Mouse (Mus musculus) neural tube, embryonic 11.5 days (tissue): ENCODE data around the gene Il10rb. TPM values are rescaled to one million over a fixed set of nuclear protein-coding genes. Genes with fewer than 3 reads are reported as not detected.

Experiments used
- ATAC-seq: fragments of 200-750 bp; cut with Nextera tagmentation; 2 replicates; pipeline ENCODE4 v1.8.0; 2017; ENCODE audit warnings: moderate number of reproducible peaks, mild to moderate bottlenecking, moderate TSS enrichment, moderate library complexity; ENCODE audit not compliant: insufficient read depth, low FRiP score, low TSS enrichment
- DNase-seq: peaks from one replicate; pipeline ENCODE4 v3.0.0-alpha.2; 2015; ENCODE audit warnings: low spot score
- H3K27ac ChIP-seq: fragments of 300-500 bp; sonication (generic); 2 replicates; pipeline ENCODE4 v1.5.1; 2014; ENCODE audit warnings: low read depth, mild to moderate bottlenecking, low read length
- H3K27me3 ChIP-seq: fragments of 300-500 bp; sonication (generic); 2 replicates; pipeline ENCODE4 v1.6.1; 2014; ENCODE audit warnings: mild to moderate bottlenecking, low read length, mixed read lengths; ENCODE audit not compliant: control insufficient read depth, insufficient read depth
- H3K36me3 ChIP-seq: fragments of 300-500 bp; sonication (generic); 2 replicates; pipeline ENCODE4 v1.6.1; 2014; ENCODE audit warnings: mild to moderate bottlenecking, low read length, moderate library complexity, mixed read lengths; ENCODE audit not compliant: control insufficient read depth, insufficient read depth
- H3K4me1 ChIP-seq: fragments of 300-500 bp; sonication (generic); 2 replicates; pipeline ENCODE4 v1.6.1; 2014; ENCODE audit warnings: low read length, mixed read lengths; ENCODE audit not compliant: control insufficient read depth, insufficient read depth
- H3K4me2 ChIP-seq: fragments of 300-500 bp; sonication (generic); 2 replicates; pipeline ENCODE4 v1.6.1; 2014; ENCODE audit warnings: low read depth, mild to moderate bottlenecking, moderate library complexity
- H3K4me3 ChIP-seq: fragments of 300-500 bp; sonication (generic); 2 replicates; pipeline ENCODE4 v1.5.1; 2014; ENCODE audit warnings: low read depth, low read length
- H3K9ac ChIP-seq: fragments of 300-500 bp; sonication (generic); 2 replicates; pipeline ENCODE4 v1.6.1; 2014; ENCODE audit warnings: mild to moderate bottlenecking, low read length
- H3K9me3 ChIP-seq: fragments of 300-500 bp; sonication (generic); 2 replicates; pipeline ENCODE4 v1.6.1; 2016; ENCODE audit warnings: low read length; ENCODE audit not compliant: control insufficient read depth
- WGBS: fragments of 180-500 bp; shearing (Covaris S2); extraction: QIAGEN DNeasy Blood & Tissue Kit; methylation state at CpG from one replicate; pipeline ENCODE4 v1.1.7; 2014; 5-methylcytosine and 5-hydroxymethylcytosine counted together
- polyA plus RNA-seq: library from polyadenylated mRNA; unstranded; fragments of >200 nt; fragmentation: Nextera tagmentation; extraction: Ambion mirVana; gene quantifications from 2 replicates; pipeline ENCODE4 v1.2.1, GENCODE M21; 2014

The Il10rb gene
- polyA plus RNA-seq, 1 experiment from 2014 or later, result 6.8 TPM

- no peak overlapping the region for H3K27ac ChIP-seq
- peaks cover 3% of the 10 kb centered on the region; the same call in 1 of the 2 replicates for H3K36me3 ChIP-seq
- ATAC-seq, result no peak
- no peaks in the 10 kb centered on the region for H3K9me3 ChIP-seq
- no peaks in the 10 kb centered on the region for H3K4me1 ChIP-seq
- no peak overlapping the region for H3K9ac ChIP-seq
- no peak for DNase-seq
- 79% methylated on average over 9 of the region's 9 CpGs for WGBS
- H3K4me3 ChIP-seq, result no peak overlapping the region
- H3K27me3 ChIP-seq, result no peaks in the 10 kb centered on the region
- H3K4me2 ChIP-seq, result no peak overlapping the region
Measured at GRCm38 (mm10) chr16:91403784-91404183, 2.2 kb upstream of the Il10rb start.

- Histone ChIP-seq H3K27me3 (no peaks in the 10 kb centered on the region), H3K4me1 (no peaks in the 10 kb centered on the region), H3K27ac (no peak overlapping the region), H3K36me3 (peaks cover 3% of the 10 kb centered on the region; the same call in 1 of the 2 replicates), H3K4me3 (no peak overlapping the region), H3K9me3 (no peaks in the 10 kb centered on the region), H3K9ac (no peak overlapping the region), H3K4me2 (no peak overlapping the region)
- DNase-seq, result no peak
- 93% methylated on average over 8 of the region's 8 CpGs for WGBS
- ATAC-seq, result no peak
Measured at GRCm38 (mm10) chr16:91404187-91404586, 1.8 kb upstream of the Il10rb start.

- H3K27me3 ChIP-seq, result no peaks in the 10 kb centered on the region
- no peak overlapping the region for H3K9ac ChIP-seq
- 70% methylated on average over 10 of the region's 10 CpGs for WGBS
- no peak for ATAC-seq
- H3K4me2 ChIP-seq, result no peak overlapping the region
- H3K27ac ChIP-seq, result no peak overlapping the region
- no peaks in the 10 kb centered on the region for H3K4me1 ChIP-seq
- H3K4me3 ChIP-seq, result no peak overlapping the region
- H3K36me3 ChIP-seq, result peaks cover 3% of the 10 kb centered on the region; the same call in 1 of the 2 replicates
- DNase-seq, result no peak
- H3K9me3 ChIP-seq, result no peaks in the 10 kb centered on the region
Measured at GRCm38 (mm10) chr16:91404828-91405577, 961 bp upstream of the Il10rb start.

GRCm38 (mm10) chr16:91406585-91407220, 739 bp downstream of the Il10rb start:
- Histone ChIP-seq H3K36me3 (peaks cover 3% of the 10 kb centered on the region; the same call in 1 of the 2 replicates), H3K9me3 (no peaks in the 10 kb centered on the region), H3K9ac (peak overlapping the region; percentile 70), H3K27ac (no peak overlapping the region), H3K4me3 (peak overlapping the region; percentile 59), H3K4me1 (no peaks in the 10 kb centered on the region), H3K4me2 (peak overlapping the region; percentile 100), H3K27me3 (no peaks in the 10 kb centered on the region)
- ATAC-seq (no peak), DNase-seq (peak; percentile 46)
- 1% methylated on average over 13 of the region's 13 CpGs for WGBS

GRCm38 (mm10) chr16:91413102-91413844, 7.3 kb downstream of the Il10rb start:
- ATAC-seq, result no peak
- Histone ChIP-seq H3K27me3 (no peaks in the 10 kb centered on the region), H3K27ac (no peak overlapping the region), H3K4me3 (no peak overlapping the region), H3K4me2 (no peak overlapping the region), H3K9ac (no peak overlapping the region), H3K36me3 (no peaks in the 10 kb centered on the region), H3K9me3 (no peaks in the 10 kb centered on the region), H3K4me1 (no peaks in the 10 kb centered on the region)
- no peak for DNase-seq
- 53% methylated on average over 12 of the region's 12 CpGs for WGBS

GRCm38 (mm10) chr16:91415391-91416189, 9.6 kb downstream of the Il10rb start:
- H3K27me3 ChIP-seq, result no peaks in the 10 kb centered on the region
- WGBS, result 88% methylated on average over 9 of the region's 9 CpGs
- H3K27ac ChIP-seq, result no peak overlapping the region
- DNase-seq, result no peak
- no peak overlapping the region for H3K4me2 ChIP-seq
- no peak for ATAC-seq
- H3K4me3 ChIP-seq, result no peak overlapping the region
- H3K4me1 ChIP-seq, result no peaks in the 10 kb centered on the region
- H3K9ac ChIP-seq, result no peak overlapping the region
- no peaks in the 10 kb centered on the region for H3K9me3 ChIP-seq
- H3K36me3 ChIP-seq, result no peaks in the 10 kb centered on the region

- no peak overlapping the region for H3K4me3 ChIP-seq
- no peak overlapping the region for H3K4me2 ChIP-seq
- H3K9ac ChIP-seq, result no peak overlapping the region
- no peaks in the 10 kb centered on the region for H3K4me1 ChIP-seq
- no peaks in the 10 kb centered on the region for H3K9me3 ChIP-seq
- ATAC-seq, result no peak
- WGBS, result 94% methylated on average over 6 of the region's 6 CpGs
- no peaks in the 10 kb centered on the region for H3K27me3 ChIP-seq
- H3K27ac ChIP-seq, result no peak overlapping the region
- no peak for DNase-seq
- no peaks in the 10 kb centered on the region for H3K36me3 ChIP-seq
Measured at GRCm38 (mm10) chr16:91416357-91416756, 10.4 kb downstream of the Il10rb start.

- no peaks in the 10 kb centered on the region for H3K27me3 ChIP-seq
- 85% methylated on average over 7 of the region's 7 CpGs for WGBS
- no peak overlapping the region for H3K4me3 ChIP-seq
- H3K27ac ChIP-seq, result no peak overlapping the region
- no peak for DNase-seq
- H3K4me2 ChIP-seq, result no peak overlapping the region
- H3K36me3 ChIP-seq, result no peaks in the 10 kb centered on the region
- H3K9me3 ChIP-seq, result no peaks in the 10 kb centered on the region
- ATAC-seq, result no peak
- no peaks in the 10 kb centered on the region for H3K4me1 ChIP-seq
- no peak overlapping the region for H3K9ac ChIP-seq
Measured at GRCm38 (mm10) chr16:91416938-91417337, 11.0 kb downstream of the Il10rb start.
